ENCODE assay signal across 17 mouse cellular contexts in genomic region chr2:33281807-33282206, GRCm38 (mm10).
DNase-seq lines count a peak whose midpoint lies in the region; ATAC-seq lines count a peak whose summit lies in the region.
"Had no signal": no experiment of that assay in that cellular context is flagged by ENCODE, and none has a peak within 500 bp of the region (broad histone marks: within the 10 kb centered on the region; RNA-seq: fewer than 3 reads in every experiment).

No protein-coding gene starts in this region.

- 59% methylated on average over 5 of the region's 5 CpGs for WGBS in lung, embryonic 16.5 days

- H3K36me3 ChIP-seq in lung, embryonic 16.5 days (ENCODE audit: control insufficient read depth, insufficient read depth, low read length), result no peaks in the 10 kb centered on the region
- H3K36me3 ChIP-seq: embryonic facial prominence, embryonic 10.5 days; embryonic facial prominence, embryonic 12.5 days; forebrain, embryonic 15.5 days had no signal

- peak; percentile 56 for ATAC-seq in lung, embryonic 16.5 days (ENCODE audit: low read depth)
- ATAC-seq: forebrain, embryonic 13.5 days; forebrain, embryonic 15.5 days had no signal

- H3K27ac ChIP-seq in lung, embryonic 16.5 days (ENCODE audit: low read length), result no peak overlapping the region
- peak overlapping the region; percentile 26; the same call in 1 of the 2 replicates for H3K27ac ChIP-seq in brown adipose tissue, adult 24 weeks (replicated peaks; ENCODE audit: low read depth, low read length)
- H3K27ac ChIP-seq: embryonic facial prominence, embryonic 10.5 days; embryonic facial prominence, embryonic 12.5 days; forebrain, embryonic 13.5 days; forebrain, embryonic 15.5 days had no signal

- no peak for DNase-seq in lung, postnatal 14 days
- peak; percentile 26 for DNase-seq in lung, postnatal 25 days (ENCODE audit: low spot score)
- no peak for DNase-seq in lung, postnatal 10 days
- DNase-seq in kidney, adult 9 months, result no peak
- DNase-seq: adrenal gland, adult 2 months; adrenal gland, postnatal 10 days; adrenal gland, postnatal 25 days; cerebellum, adult 11-12 months; cerebellum, adult 2 months; cerebellum, adult 9-10 months; cerebellum, postnatal 25 days had no signal

- no peaks in the 10 kb centered on the region for H3K27me3 ChIP-seq in lung, embryonic 16.5 days (ENCODE audit: control insufficient read depth, insufficient read depth, low read depth, low read length)
- H3K27me3 ChIP-seq: embryonic facial prominence, embryonic 12.5 days; forebrain, embryonic 13.5 days; forebrain, embryonic 15.5 days had no signal

- no peaks in the 10 kb centered on the region for H3K9me3 ChIP-seq in lung, embryonic 16.5 days (ENCODE audit: control insufficient read depth, low read length)
- H3K9me3 ChIP-seq: embryonic facial prominence, embryonic 10.5 days; embryonic facial prominence, embryonic 12.5 days; forebrain, embryonic 13.5 days; forebrain, embryonic 15.5 days had no signal

- no peak overlapping the region for H3K4me3 ChIP-seq in lung, embryonic 16.5 days (ENCODE audit: low read length)
- no peak overlapping the region for H3K4me3 ChIP-seq in brown adipose tissue, adult 24 weeks (ENCODE audit: insufficient read depth, low read depth, low read length)
- H3K4me3 ChIP-seq: embryonic facial prominence, embryonic 10.5 days; embryonic facial prominence, embryonic 12.5 days; forebrain, embryonic 13.5 days; forebrain, embryonic 15.5 days had no signal

- H3K4me1 ChIP-seq in lung, embryonic 16.5 days (replicated peaks; ENCODE audit: control insufficient read depth, insufficient read depth, low read length), result peaks cover 11% of the 10 kb centered on the region; the same call in 1 of the 2 replicates
- no peaks in the 10 kb centered on the region; the same call in 1 of the 2 replicates for H3K4me1 ChIP-seq in brown adipose tissue, adult 24 weeks (ENCODE audit: control insufficient read depth, insufficient read depth, insufficient read length, low read length)
- H3K4me1 ChIP-seq: embryonic facial prominence, embryonic 12.5 days; forebrain, embryonic 15.5 days had no signal

- H3K4me2 ChIP-seq in lung, embryonic 16.5 days (ENCODE audit: low read depth, low read length), result no peak overlapping the region
- H3K4me2 ChIP-seq: embryonic facial prominence, embryonic 12.5 days; forebrain, embryonic 13.5 days; forebrain, embryonic 15.5 days had no signal

- H3K9ac ChIP-seq in lung, embryonic 16.5 days (ENCODE audit: low read length), result no peak overlapping the region
- H3K9ac ChIP-seq: embryonic facial prominence, embryonic 12.5 days; forebrain, embryonic 13.5 days; forebrain, embryonic 15.5 days had no signal
